Mouse (Mus musculus) neural tube, embryonic 11.5 days (tissue): ENCODE data around the gene Olfr157. TPM values are rescaled to one million over a fixed set of nuclear protein-coding genes. Genes with fewer than 3 reads are reported as not detected.

Source experiments
- ATAC-seq: fragments of 200-750 bp; cut with Nextera tagmentation; 2 replicates; pipeline ENCODE4 v1.8.0; 2017; ENCODE audit warnings: moderate number of reproducible peaks, mild to moderate bottlenecking, moderate TSS enrichment, moderate library complexity; ENCODE audit not compliant: insufficient read depth, low FRiP score, low TSS enrichment
- DNase-seq: peaks from one replicate; pipeline ENCODE4 v3.0.0-alpha.2; 2015; ENCODE audit warnings: low spot score
- H3K27ac ChIP-seq: fragments of 300-500 bp; sonication (generic); 2 replicates; pipeline ENCODE4 v1.5.1; 2014; ENCODE audit warnings: low read depth, mild to moderate bottlenecking, low read length
- H3K27me3 ChIP-seq: fragments of 300-500 bp; sonication (generic); 2 replicates; pipeline ENCODE4 v1.6.1; 2014; ENCODE audit warnings: mild to moderate bottlenecking, low read length, mixed read lengths; ENCODE audit not compliant: control insufficient read depth, insufficient read depth
- H3K36me3 ChIP-seq: fragments of 300-500 bp; sonication (generic); 2 replicates; pipeline ENCODE4 v1.6.1; 2014; ENCODE audit warnings: mild to moderate bottlenecking, low read length, moderate library complexity, mixed read lengths; ENCODE audit not compliant: control insufficient read depth, insufficient read depth
- H3K4me1 ChIP-seq: fragments of 300-500 bp; sonication (generic); 2 replicates; pipeline ENCODE4 v1.6.1; 2014; ENCODE audit warnings: low read length, mixed read lengths; ENCODE audit not compliant: control insufficient read depth, insufficient read depth
- H3K4me2 ChIP-seq: fragments of 300-500 bp; sonication (generic); 2 replicates; pipeline ENCODE4 v1.6.1; 2014; ENCODE audit warnings: low read depth, mild to moderate bottlenecking, moderate library complexity
- H3K4me3 ChIP-seq: fragments of 300-500 bp; sonication (generic); 2 replicates; pipeline ENCODE4 v1.5.1; 2014; ENCODE audit warnings: low read depth, low read length
- H3K9ac ChIP-seq: fragments of 300-500 bp; sonication (generic); 2 replicates; pipeline ENCODE4 v1.6.1; 2014; ENCODE audit warnings: mild to moderate bottlenecking, low read length
- H3K9me3 ChIP-seq: fragments of 300-500 bp; sonication (generic); 2 replicates; pipeline ENCODE4 v1.6.1; 2016; ENCODE audit warnings: low read length; ENCODE audit not compliant: control insufficient read depth
- WGBS: fragments of 180-500 bp; shearing (Covaris S2); extraction: QIAGEN DNeasy Blood & Tissue Kit; methylation state at CpG from one replicate; pipeline ENCODE4 v1.1.7; 2014; 5-methylcytosine and 5-hydroxymethylcytosine counted together
- polyA plus RNA-seq: library from polyadenylated mRNA; unstranded; fragments of >200 nt; fragmentation: Nextera tagmentation; extraction: Ambion mirVana; gene quantifications from 2 replicates; pipeline ENCODE4 v1.2.1, GENCODE M21; 2014

Gene Olfr157
- polyA plus RNA-seq, 1 experiment from 2014 or later = not detected

DNA sequence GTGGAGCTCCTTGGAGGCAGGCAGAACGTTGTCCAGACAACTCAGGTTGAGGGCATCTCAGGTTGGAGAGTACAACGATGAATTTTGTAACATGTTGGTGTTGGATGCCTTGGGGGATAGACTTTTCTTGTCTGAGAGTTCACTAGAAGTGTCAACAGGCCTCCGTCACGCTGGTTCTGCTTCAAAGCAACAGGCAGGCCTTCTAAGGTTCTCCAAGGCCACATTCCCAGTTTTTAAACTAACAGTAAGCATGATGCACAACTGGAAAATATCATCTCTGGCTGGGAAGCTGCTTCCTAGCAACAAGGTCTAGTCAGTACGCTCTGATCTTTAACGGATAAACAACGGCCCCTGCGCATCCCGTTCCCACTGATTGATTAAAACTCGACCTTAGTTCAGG lies 29.8 kb upstream of the Olfr157 start:
- 86% methylated on average over 10 of the region's 10 CpGs for WGBS
- Histone ChIP-seq H3K9me3 (no peaks in the 10 kb centered on the region), H3K27me3 (no peaks in the 10 kb centered on the region), H3K4me2 (no peak overlapping the region), H3K9ac (no peak overlapping the region), H3K4me1 (no peaks in the 10 kb centered on the region), H3K36me3 (no peaks in the 10 kb centered on the region), H3K27ac (no peak overlapping the region), H3K4me3 (no peak overlapping the region)
- DNase-seq = no peak
- no peak for ATAC-seq

DNA sequence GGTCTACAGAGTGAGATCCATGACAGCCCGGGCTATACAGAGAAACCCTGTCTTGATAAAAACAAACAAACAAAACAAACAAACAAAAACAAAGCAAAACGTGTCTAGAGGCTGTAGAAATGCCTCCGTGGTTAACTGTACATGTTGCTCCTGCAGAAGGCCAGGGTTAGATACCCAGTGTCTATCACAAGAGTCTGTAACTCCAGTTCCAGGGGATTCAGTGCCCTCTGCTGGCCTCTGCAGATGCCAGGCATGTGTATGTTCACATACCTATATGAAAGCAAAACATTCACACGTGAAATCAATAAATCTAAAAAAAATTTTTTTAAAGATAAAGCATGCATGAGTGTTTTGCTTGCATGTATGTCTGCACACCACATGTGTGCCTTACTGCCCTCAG lies 23.3 kb upstream of the Olfr157 start:
- no peaks in the 10 kb centered on the region for H3K36me3 ChIP-seq
- 72% methylated on average over 4 of the region's 4 CpGs for WGBS
- H3K27me3 ChIP-seq = no peaks in the 10 kb centered on the region
- no peak overlapping the region for H3K27ac ChIP-seq
- DNase-seq (no peak), ATAC-seq (no peak)
- H3K9me3 ChIP-seq = no peaks in the 10 kb centered on the region
- H3K4me1 ChIP-seq = no peaks in the 10 kb centered on the region
- no peak overlapping the region for H3K4me3 ChIP-seq
- H3K9ac ChIP-seq = no peak overlapping the region
- H3K4me2 ChIP-seq = no peak overlapping the region

DNA sequence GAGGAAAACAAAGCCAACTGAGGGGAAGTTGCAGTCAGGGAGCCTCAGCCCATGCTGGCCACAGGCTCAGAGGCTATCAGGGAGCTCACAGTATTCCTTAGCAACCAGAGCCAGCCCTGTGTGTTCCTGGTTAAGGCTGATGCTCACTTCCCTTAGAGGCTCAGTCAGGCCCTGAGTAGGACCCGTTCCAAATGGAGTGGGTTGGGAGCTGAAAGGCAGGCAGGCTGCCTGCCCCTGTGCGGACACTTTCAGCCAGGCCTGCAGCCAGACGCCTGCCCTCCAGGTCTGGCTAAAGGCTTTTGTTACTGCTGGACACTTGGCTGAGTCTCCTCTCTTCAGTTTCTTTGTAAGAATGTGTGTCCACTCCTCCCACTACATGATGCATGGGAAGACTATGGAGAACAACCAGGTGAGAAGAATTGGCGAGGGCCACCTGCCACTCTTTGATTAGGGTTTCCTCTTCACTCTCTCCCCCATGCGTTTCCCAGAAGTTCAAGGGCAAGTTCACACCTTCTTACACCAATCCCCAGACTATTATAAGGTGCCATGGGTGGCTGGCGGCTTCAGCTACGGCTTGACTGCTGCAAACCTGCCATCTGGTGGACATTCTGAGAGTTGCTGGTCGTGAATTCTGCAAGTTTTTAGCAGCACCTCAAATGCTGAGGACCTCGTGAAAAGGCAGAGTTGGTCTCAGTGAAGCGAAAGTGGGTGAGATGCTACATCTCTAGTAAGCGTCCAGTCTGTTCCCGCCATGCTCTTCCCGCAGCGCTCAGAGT lies 20.9 kb upstream of the Olfr157 start:
- ATAC-seq (no peak), DNase-seq (peak; percentile 77)
- Histone ChIP-seq H3K27me3 (no peaks in the 10 kb centered on the region), H3K36me3 (no peaks in the 10 kb centered on the region), H3K9me3 (no peaks in the 10 kb centered on the region), H3K27ac (no peak overlapping the region), H3K4me3 (no peak overlapping the region), H3K9ac (no peak overlapping the region), H3K4me1 (no peaks in the 10 kb centered on the region), H3K4me2 (no peak overlapping the region)
- WGBS = 21% methylated on average over 14 of the region's 14 CpGs

DNA sequence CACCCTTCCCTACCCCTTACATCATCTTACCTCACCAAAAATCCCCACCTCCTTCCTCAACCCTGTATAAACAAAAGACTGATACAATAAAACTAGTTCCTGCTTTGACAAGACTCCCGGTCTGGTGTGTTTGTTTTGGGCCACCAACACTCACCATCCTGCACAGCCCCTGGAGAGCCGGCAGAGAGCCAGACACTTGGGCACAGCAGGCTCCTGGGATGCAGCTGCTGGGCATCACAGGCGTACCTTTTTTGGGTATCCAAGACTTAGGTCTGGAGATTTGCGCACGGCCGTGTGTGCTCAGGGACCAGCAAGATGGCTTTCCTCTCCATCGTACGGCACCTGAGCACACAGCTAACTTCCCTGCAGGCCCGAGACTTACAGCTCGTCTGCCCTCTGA lies 19.9 kb upstream of the Olfr157 start:
- 81% methylated on average over 10 of the region's 10 CpGs for WGBS

DNA sequence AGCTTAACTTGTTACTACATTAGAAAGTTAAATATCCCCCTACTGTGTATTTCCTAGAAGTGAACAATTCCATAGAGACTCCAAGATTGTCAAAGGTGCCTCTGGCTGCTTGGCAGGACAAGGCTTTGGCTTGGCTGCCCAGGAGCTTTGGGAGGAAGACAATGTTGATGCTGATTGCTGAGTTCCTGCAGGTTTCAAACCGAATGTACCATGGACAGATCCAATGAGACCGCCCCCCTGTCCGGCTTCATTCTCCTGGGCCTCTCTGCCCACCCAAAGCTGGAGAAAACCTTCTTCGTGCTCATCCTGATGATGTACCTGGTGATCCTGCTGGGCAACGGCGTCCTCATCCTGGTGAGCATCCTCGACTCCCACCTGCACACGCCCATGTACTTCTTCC lies 14.1 kb upstream of the Olfr157 start:
- no peak for ATAC-seq
- Histone ChIP-seq H3K27ac (no peak overlapping the region), H3K9ac (no peak overlapping the region), H3K36me3 (no peaks in the 10 kb centered on the region), H3K27me3 (no peaks in the 10 kb centered on the region), H3K4me3 (no peak overlapping the region), H3K9me3 (no peaks in the 10 kb centered on the region), H3K4me2 (no peak overlapping the region), H3K4me1 (no peaks in the 10 kb centered on the region)
- no peak for DNase-seq
- WGBS = 73% methylated on average over 8 of the region's 8 CpGs

More for the DNA sequence above, 19.9 kb upstream of the Olfr157 start:
- Histone ChIP-seq H3K27ac (no peak overlapping the region), H3K4me1 (no peaks in the 10 kb centered on the region), H3K27me3 (no peaks in the 10 kb centered on the region), H3K4me3 (no peak overlapping the region), H3K36me3 (no peaks in the 10 kb centered on the region), H3K9ac (no peak overlapping the region), H3K4me2 (no peak overlapping the region), H3K9me3 (no peaks in the 10 kb centered on the region)
- DNase-seq = no peak
- ATAC-seq = no peak

DNA sequence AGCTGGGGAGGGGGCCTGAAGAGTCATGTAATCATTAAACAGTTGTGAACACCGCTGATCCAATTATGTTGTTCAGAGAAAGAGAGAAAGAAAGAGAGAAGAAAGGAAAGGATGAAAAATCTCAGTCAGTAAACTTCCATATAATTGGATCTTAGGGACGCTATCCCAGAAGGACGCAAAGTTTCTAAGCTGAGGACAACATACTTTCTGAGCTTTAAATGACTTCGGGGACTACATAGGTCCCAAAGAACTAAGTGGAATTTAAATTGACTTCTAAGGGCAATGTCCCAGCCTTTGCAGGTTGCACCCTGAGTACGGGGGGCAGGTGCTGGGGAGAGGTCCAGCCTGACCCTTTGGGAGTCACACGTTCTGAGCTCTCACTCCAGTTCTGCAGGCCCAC lies 11.3 kb upstream of the Olfr157 start, which contains the start of gene Olfr155:
Gene Olfr155 (plus strand): TSS at position 301 of the 400 bp plus-strand sequence.
- Histone ChIP-seq H3K27ac (no peak within 1 kb of the TSS), H3K9me3 (no peaks in the 10 kb centered on the region), H3K4me1 (no peaks in the 10 kb centered on the region), H3K4me3 (no peak within 1 kb of the TSS), H3K9ac (no peak within 1 kb of the TSS), H3K4me2 (no peak within 1 kb of the TSS), H3K36me3 (no peaks in the 10 kb centered on the region), H3K27me3 (no peaks in the 10 kb centered on the region)
- 87% methylated on average over 6 of the region's 6 CpGs for WGBS
- DNase-seq (no peak), ATAC-seq (no peak)

DNA sequence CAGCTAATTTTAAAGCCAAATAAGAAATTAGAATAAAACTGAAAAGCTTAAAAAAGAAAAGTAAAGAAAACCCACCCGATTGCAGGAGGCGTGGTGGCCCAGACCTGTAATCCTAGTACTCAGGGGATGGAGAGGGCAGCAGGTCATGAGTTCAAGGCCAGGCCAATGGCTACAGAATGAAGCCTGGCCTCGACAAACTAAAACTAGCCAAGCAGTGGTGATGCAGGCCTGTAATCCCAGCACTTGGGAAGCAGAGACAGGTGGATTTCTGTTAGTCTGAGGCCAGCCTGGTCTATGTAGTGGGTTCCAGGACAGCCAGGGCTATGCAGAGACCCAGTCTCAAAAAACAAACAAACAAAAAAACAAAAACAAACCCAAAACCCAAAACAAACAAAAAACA lies 1.7 kb downstream of the Olfr157 start:
- WGBS = 83% methylated on average over 3 of the region's 3 CpGs
- H3K36me3 ChIP-seq = no peaks in the 10 kb centered on the region
- no peaks in the 10 kb centered on the region for H3K9me3 ChIP-seq
- H3K4me2 ChIP-seq = no peak overlapping the region
- H3K27ac ChIP-seq = no peak overlapping the region
- ATAC-seq (no peak), DNase-seq (no peak)
- H3K4me1 ChIP-seq = no peaks in the 10 kb centered on the region
- no peak overlapping the region for H3K9ac ChIP-seq
- no peaks in the 10 kb centered on the region for H3K27me3 ChIP-seq
- H3K4me3 ChIP-seq = no peak overlapping the region

DNA sequence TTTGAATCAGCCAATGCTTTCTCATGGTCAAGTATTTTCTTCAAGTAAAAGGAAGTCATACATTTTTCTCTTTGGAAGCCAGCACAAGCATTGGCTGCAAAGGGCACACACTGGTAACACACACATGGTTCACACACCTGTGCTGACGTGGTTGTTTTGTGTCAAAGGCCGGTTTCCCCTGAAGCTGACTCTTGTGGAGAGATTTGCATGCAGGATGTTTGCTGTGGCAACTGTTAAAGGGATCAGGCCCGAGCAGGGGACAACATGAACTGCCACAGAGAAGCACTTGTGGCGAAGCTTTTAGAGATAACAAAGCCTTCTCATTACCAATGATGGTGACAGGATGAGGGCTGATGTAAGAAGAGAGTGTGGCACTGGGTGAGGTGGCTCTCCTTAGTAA lies 5.3 kb downstream of the Olfr157 start:
- H3K36me3 ChIP-seq = no peaks in the 10 kb centered on the region
- H3K4me2 ChIP-seq = no peak overlapping the region
- no peak overlapping the region for H3K27ac ChIP-seq
- H3K9ac ChIP-seq = no peak overlapping the region
- no peaks in the 10 kb centered on the region for H3K27me3 ChIP-seq
- no peak overlapping the region for H3K4me3 ChIP-seq
- DNase-seq = no peak
- no peak for ATAC-seq
- 78% methylated on average over 4 of the region's 4 CpGs for WGBS
- H3K9me3 ChIP-seq = no peaks in the 10 kb centered on the region
- no peaks in the 10 kb centered on the region for H3K4me1 ChIP-seq

DNA sequence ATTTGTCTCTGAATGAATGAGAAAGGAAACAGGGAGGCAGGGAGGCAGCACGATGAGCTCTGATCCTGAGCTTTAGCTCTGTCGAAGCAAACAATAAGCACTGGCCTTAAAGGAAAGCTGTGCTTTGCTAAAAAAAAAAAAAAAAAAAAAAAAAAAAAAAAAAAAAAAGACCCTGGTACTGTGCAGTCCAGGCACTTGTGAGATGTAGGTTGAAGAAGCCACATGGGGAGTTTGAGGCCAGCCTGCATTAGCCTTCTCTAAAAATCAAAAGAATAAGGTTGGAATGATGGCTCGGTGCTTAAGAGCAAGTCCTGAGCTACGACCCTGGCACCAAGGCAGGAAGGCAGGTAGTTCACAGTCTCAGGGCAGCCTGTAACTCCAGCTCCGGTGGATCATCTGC lies 6.2 kb downstream of the Olfr157 start:
- H3K4me1 ChIP-seq = no peaks in the 10 kb centered on the region
- no peak overlapping the region for H3K9ac ChIP-seq
- WGBS = 79% methylated on average over 5 of the region's 5 CpGs
- H3K4me3 ChIP-seq = no peak overlapping the region
- H3K9me3 ChIP-seq = no peaks in the 10 kb centered on the region
- DNase-seq (no peak), ATAC-seq (no peak)
- no peak overlapping the region for H3K27ac ChIP-seq
- H3K36me3 ChIP-seq = no peaks in the 10 kb centered on the region
- no peaks in the 10 kb centered on the region for H3K27me3 ChIP-seq
- no peak overlapping the region for H3K4me2 ChIP-seq
